In genomic region chr5:133156115-133156857, GRCm38 (mm10) we compare ENCODE assay signal across 9 mouse cellular contexts.
DNase-seq lines count a peak whose midpoint lies in the region; ATAC-seq lines count a peak whose summit lies in the region.
"Had no signal": no experiment of that assay in that cellular context is flagged by ENCODE, and none has a peak within 500 bp of the region (broad histone marks: within the 10 kb centered on the region; RNA-seq: fewer than 3 reads in every experiment).

No protein-coding gene starts in this region.

- H3K27ac ChIP-seq in neural tube, embryonic 13.5 days (replicated peaks) = peak overlapping the region; percentile 42; the same call in 1 of the 2 replicates
- no peak overlapping the region for H3K27ac ChIP-seq in neural tube, embryonic 15.5 days (replicated peaks)

- intact Hi-C loops in left cerebral cortex, postnatal 10 days (cut with DNase I) = no loop called here

- no peaks in the 10 kb centered on the region; the same call in 1 of the 2 replicates for H3K9me3 ChIP-seq in neural tube, embryonic 13.5 days
- H3K9me3 ChIP-seq in neural tube, embryonic 15.5 days (replicated peaks) = no peaks in the 10 kb centered on the region

- H3K9ac ChIP-seq in neural tube, embryonic 13.5 days = no peak overlapping the region
- H3K9ac ChIP-seq in neural tube, embryonic 15.5 days (replicated peaks) = no peak overlapping the region
- H3K9ac ChIP-seq: liver, postnatal 0 days had no signal

- no peaks in the 10 kb centered on the region; the same call in 1 of the 2 replicates for H3K4me1 ChIP-seq in neural tube, embryonic 13.5 days (replicated peaks)
- no peaks in the 10 kb centered on the region for H3K4me1 ChIP-seq in neural tube, embryonic 15.5 days

- DNase-seq in cerebellum, adult 9-10 months = peak; percentile 8
- no peak for DNase-seq in cerebellum, adult 8-10 months
- peak; percentile 22 to 24 for DNase-seq in left cerebral cortex, postnatal 10 days (ENCODE audit: extremely low spot score in 1 of 2, low spot score in 2 of 2)
- no peak for DNase-seq in kidney, adult 9 months
- DNase-seq in kidney, postnatal 36 days = no peak
- no peak for DNase-seq in lung, postnatal 14 days
- DNase-seq: liver, postnatal 0 days had no signal

- 0 out of 2 replicates have a peak, but pooled peaks have one; percentile 27 for ATAC-seq in neural tube, embryonic 13.5 days (ENCODE audit: low read depth)
- no peak for ATAC-seq in neural tube, embryonic 15.5 days (ENCODE audit: low FRiP score)
- ATAC-seq: liver, postnatal 0 days had no signal

- no peaks in the 10 kb centered on the region for H3K27me3 ChIP-seq in neural tube, embryonic 13.5 days
- H3K27me3 ChIP-seq in neural tube, embryonic 15.5 days (replicated peaks) = no peaks in the 10 kb centered on the region

- H3K4me3 ChIP-seq in neural tube, embryonic 13.5 days = no peak overlapping the region
- H3K4me3 ChIP-seq in neural tube, embryonic 15.5 days (replicated peaks) = no peak overlapping the region

- WGBS in neural tube, embryonic 13.5 days = 21% methylated on average over 5 of the region's 5 CpGs
- 38% methylated on average over 5 of the region's 5 CpGs for WGBS in neural tube, embryonic 15.5 days

- no peak overlapping the region for H3K4me2 ChIP-seq in neural tube, embryonic 13.5 days
- no peak overlapping the region for H3K4me2 ChIP-seq in neural tube, embryonic 15.5 days

- H3K36me3 ChIP-seq in neural tube, embryonic 13.5 days = no peaks in the 10 kb centered on the region
- H3K36me3 ChIP-seq in neural tube, embryonic 15.5 days = no peaks in the 10 kb centered on the region

Comparison
In these comparisons a context has a peak if more than half of its experiments do, and no peak if none do; other contexts are left out.
1. DNase-seq: peak in cerebellum, adult 9-10 months (single experiment) and left cerebral cortex, postnatal 10 days (2 of 2); none in cerebellum, adult 8-10 months (single experiment), kidney, adult 9 months (single experiment), kidney, postnatal 36 days (0 of 2) and lung, postnatal 14 days (single experiment).